Mouse (Mus musculus) small intestine, adult 2 months (tissue): Measurements from ENCODE around the gene Gabbr1.

Source experiments
- CTCF ChIP-seq: fragments of 200-500 bp; IDR thresholded peaks from 2 replicates; pipeline ENCODE4 v1.5.1; 2012; ENCODE audit warnings: low read depth, mild to moderate bottlenecking, control low read depth, inconsistent platforms, low read length, moderate library complexity, mixed read lengths; ENCODE audit not compliant: insufficient replicate concordance, insufficient read length; ENCODE audit errors: extremely low read depth
- POLR2A ChIP-seq: fragments of 200-500 bp; IDR thresholded peaks from 2 replicates; pipeline ENCODE4 v1.6.1; 2012; ENCODE audit warnings: low read depth, mild to moderate bottlenecking, control low read depth, inconsistent platforms, low read length, moderate library complexity

DNA sequence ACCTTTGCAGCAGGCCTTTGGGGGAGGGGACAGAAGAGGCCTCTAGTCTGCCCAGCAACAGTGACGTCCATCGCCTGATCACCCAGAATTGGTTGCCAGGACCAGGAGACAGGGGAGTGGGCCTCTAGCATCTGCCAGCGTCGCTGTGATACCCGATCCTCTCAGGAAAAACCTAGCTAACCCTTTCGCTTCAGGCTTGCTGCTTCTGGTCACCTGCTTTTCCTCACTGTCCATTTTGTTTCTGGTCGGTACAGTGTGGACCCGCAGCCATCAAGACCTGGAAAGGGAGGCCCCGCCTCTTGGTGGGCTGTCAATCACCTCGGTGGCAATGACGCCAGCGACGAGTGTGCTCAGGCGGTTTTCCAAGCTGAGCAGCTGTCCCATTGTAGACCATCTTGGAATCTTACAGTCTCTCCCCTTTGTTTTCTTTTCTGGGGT, 17.1 kb upstream of the Gabbr1 start:
- TF ChIP-seq POLR2A (no peak), CTCF (no peak)
